Mouse (Mus musculus) left cerebral cortex, postnatal 4 days (tissue): ENCODE measurements around the gene Ptprn2. TPM values are rescaled to one million over a fixed set of nuclear protein-coding genes. Genes with fewer than 3 reads are reported as not detected.
A peak's percentile ranks its signal among the peaks of the same experiment; 100 is the strongest.

Source experiments
- DNase-seq: peaks from one replicate; pipeline ENCODE4 v3.0.0-alpha.2; 2022
- intact Hi-C: fragments of 180-260 bp; cut with DNase I; formaldehyde crosslinking; loops from one replicate; pipeline ENCODE4 v1.15.1; 2025
- total RNA-seq, 2 experiments: library from RNA; stranded (reverse); gene quantifications; 2 replicates each; pipeline ENCODE4 v1.2.3; 2021

Gene Ptprn2
- total RNA-seq, 2 experiments from 2014 or later = 172 to 180 TPM

- intact Hi-C loops = loop anchor here (10.0 kb wide), 1 partner anchor 171 kb away; no protein-coding TSS in a partner anchor
- peak; percentile 48 for DNase-seq
These were observed 668.3 kb downstream of the Ptprn2 start for GRCm38 (mm10) chr12:117153671-117154355.

GRCm38 (mm10) chr12:117154356-117155243 lies 669.1 kb downstream of the Ptprn2 start:
- intact Hi-C loops = loop anchor here (10.0 kb wide), 1 partner anchor 170 kb away; no protein-coding TSS in a partner anchor

GRCm38 (mm10) chr12:117155307-117156220 lies 670.0 kb downstream of the Ptprn2 start:
- DNase-seq = no peak
- intact Hi-C loops = loop anchor here (10.0 kb wide), 1 partner anchor 169 kb away; no protein-coding TSS in a partner anchor

More at GRCm38 (mm10) chr12:117154356-117155243, 669.1 kb downstream of the Ptprn2 start:
- no peak for DNase-seq

GRCm38 (mm10) chr12:117156256-117156655 lies 670.7 kb downstream of the Ptprn2 start:
- intact Hi-C loops = loop anchor here (10.0 kb wide), 1 partner anchor 169 kb away; no protein-coding TSS in a partner anchor
- no peak for DNase-seq

- intact Hi-C loops = loop anchor here (10.0 kb wide), 1 partner anchor 168 kb away; no protein-coding TSS in a partner anchor
These were observed 671.3 kb downstream of the Ptprn2 start for GRCm38 (mm10) chr12:117156786-117157185.

GRCm38 (mm10) chr12:117157249-117157648 lies 671.7 kb downstream of the Ptprn2 start:
- intact Hi-C loops = loop anchor here (10.0 kb wide), 1 partner anchor 168 kb away; no protein-coding TSS in a partner anchor
- DNase-seq = no peak

More at GRCm38 (mm10) chr12:117156786-117157185, 671.3 kb downstream of the Ptprn2 start:
- no peak for DNase-seq

- intact Hi-C loops = loop anchor here (10.0 kb wide), 1 partner anchor 167 kb away; no protein-coding TSS in a partner anchor
These were observed 672.3 kb downstream of the Ptprn2 start for GRCm38 (mm10) chr12:117157660-117158386.

GRCm38 (mm10) chr12:117158950-117159668 lies 673.6 kb downstream of the Ptprn2 start:
- DNase-seq = no peak
- intact Hi-C loops = loop anchor here (10.0 kb wide), 1 partner anchor 166 kb away; no protein-coding TSS in a partner anchor

More at GRCm38 (mm10) chr12:117157660-117158386, 672.3 kb downstream of the Ptprn2 start:
- DNase-seq = no peak

GRCm38 (mm10) chr12:117159669-117160210 lies 674.2 kb downstream of the Ptprn2 start:
- intact Hi-C loops = loop anchor here (10.0 kb wide), 1 partner anchor 165 kb away; no protein-coding TSS in a partner anchor

GRCm38 (mm10) chr12:117160211-117160891 lies 674.8 kb downstream of the Ptprn2 start:
- intact Hi-C loops = no loop called here
- no peak for DNase-seq

More at GRCm38 (mm10) chr12:117159669-117160210, 674.2 kb downstream of the Ptprn2 start:
- DNase-seq = no peak

GRCm38 (mm10) chr12:117162180-117162579 lies 676.7 kb downstream of the Ptprn2 start:
- DNase-seq = no peak
- intact Hi-C loops = no loop called here

- DNase-seq = no peak
- intact Hi-C loops = no loop called here
These were observed 678.3 kb downstream of the Ptprn2 start for GRCm38 (mm10) chr12:117163789-117164188.

- intact Hi-C loops = no loop called here
- no peak for DNase-seq
These were observed 680.7 kb downstream of the Ptprn2 start for GRCm38 (mm10) chr12:117166266-117166665.

- intact Hi-C loops = no loop called here
These were observed 684.1 kb downstream of the Ptprn2 start for GRCm38 (mm10) chr12:117169670-117170069.

GRCm38 (mm10) chr12:117172529-117172884 lies 687.0 kb downstream of the Ptprn2 start:
- DNase-seq = no peak
- intact Hi-C loops = no loop called here

More at GRCm38 (mm10) chr12:117169670-117170069, 684.1 kb downstream of the Ptprn2 start:
- DNase-seq = no peak

- DNase-seq = no peak
- intact Hi-C loops = no loop called here
These were observed 687.5 kb downstream of the Ptprn2 start for GRCm38 (mm10) chr12:117172885-117173529.

GRCm38 (mm10) chr12:117174189-117174588 lies 688.7 kb downstream of the Ptprn2 start:
- DNase-seq = no peak
- intact Hi-C loops = no loop called here
